Mouse (Mus musculus): ENCODE measurements around the gene Dusp16. TPM values are rescaled to one million over a fixed set of nuclear protein-coding genes. Genes with fewer than 3 reads are reported as not detected.
"Not testable (repeated sequence)": the region's sequence is repeated elsewhere in the genome, so short reads cannot be mapped to it uniquely, and the experiment has no call there.

Dusp16 gene
- total RNA-seq, 2 experiments from 2014 or later, result 22.6 to 22.7 TPM

GRCm38 (mm10) chr6:134706467-134706866 is 86.0 kb downstream of the Dusp16 start:
- no peak for DNase-seq
- intact Hi-C loops (cut with DNase I), result no loop called here

- intact Hi-C loops (cut with DNase I), result no loop called here
- DNase-seq, result no peak
Observed at GRCm38 (mm10) chr6:134703053-134703690, 89.3 kb downstream of the Dusp16 start.

DNA sequence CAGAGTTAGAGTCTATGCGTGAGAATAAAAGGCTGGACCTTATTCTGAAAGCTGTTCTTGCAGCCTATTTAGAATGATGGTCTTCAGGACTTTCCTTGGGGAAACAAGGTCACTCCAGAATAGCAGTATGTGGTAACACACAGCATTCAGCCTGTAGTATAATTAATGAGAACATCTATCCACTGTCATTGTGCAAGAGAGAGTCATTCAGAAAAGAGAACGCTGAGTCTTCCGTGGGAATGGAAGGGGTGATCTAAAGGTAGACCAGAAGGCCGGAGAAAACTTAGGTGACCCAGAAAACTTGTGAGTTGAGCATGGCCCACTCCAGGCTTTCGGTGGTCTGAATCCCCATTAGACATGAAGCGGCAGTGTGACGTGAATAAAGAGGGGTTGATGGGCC is 90.2 kb downstream of the Dusp16 start:
- intact Hi-C loops (cut with DNase I), result no loop called here

GRCm38 (mm10) chr6:134701211-134701602 is 91.2 kb downstream of the Dusp16 start:
- intact Hi-C loops (cut with DNase I), result no loop called here

More for the DNA sequence above, 90.2 kb downstream of the Dusp16 start:
- no peak for DNase-seq

DNA sequence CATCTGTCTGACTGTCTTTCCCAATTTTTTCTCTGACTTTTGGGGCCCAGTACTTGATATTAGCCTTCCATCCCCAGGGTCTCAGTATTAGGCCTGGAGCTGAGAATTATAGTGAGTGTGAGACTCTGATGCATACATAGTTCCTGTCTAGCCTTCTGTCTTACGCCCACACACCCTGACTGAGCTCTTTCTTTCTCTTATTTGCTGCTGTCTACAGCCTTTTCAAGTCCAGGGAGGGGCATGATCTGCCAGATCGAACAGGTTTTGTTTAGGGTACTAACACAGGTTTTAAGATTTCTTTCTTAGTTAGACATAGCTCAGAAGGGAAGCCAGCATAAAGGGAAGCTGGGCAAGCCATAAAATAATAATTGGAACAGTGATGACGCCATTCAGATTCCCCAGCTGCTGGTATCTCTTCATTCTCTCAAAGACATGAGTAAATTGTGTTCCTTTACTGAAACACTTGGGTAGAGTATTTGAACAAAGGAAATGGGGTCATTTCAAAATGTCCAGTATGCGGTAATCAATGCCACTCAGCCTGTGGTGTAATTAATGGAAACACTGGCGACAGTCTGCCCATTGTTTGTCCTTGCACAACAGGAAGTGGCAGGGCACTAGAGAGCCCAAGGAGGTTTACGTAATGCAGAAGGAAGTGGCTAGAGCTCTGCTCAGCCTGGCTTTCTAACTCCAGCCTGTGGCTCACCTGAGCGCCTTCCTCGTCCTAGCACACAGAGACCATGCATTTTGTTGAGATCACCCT is 91.8 kb downstream of the Dusp16 start:
- intact Hi-C loops (cut with DNase I), result no loop called here
- DNase-seq, result peak in 1 of 2 experiments; percentile 16

More at GRCm38 (mm10) chr6:134701211-134701602, 91.2 kb downstream of the Dusp16 start:
- DNase-seq, result no peak

DNA sequence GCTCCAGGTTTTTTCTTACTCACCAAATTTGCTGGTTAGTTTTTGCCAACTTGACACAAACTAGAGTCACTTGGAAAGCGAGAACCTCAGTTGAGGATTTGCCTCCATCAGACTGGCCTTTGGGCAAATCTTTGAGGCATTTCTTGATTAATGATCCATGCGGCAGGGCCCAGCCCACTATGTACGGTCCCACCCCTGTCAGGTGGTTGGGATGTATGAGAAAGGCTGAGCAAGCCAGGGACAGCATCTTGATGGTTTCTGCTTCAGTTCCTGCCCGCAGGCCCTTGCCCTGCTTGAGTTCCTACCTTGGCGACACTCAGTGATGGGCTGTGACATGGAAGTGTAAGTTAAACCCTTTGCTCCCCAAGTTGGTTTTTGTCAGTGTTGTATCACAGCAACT is 94.2 kb downstream of the Dusp16 start:
- intact Hi-C loops (cut with DNase I), result no loop called here
- DNase-seq, result no peak

- no peak for DNase-seq
- intact Hi-C loops (cut with DNase I), result no loop called here
Observed at GRCm38 (mm10) chr6:134696554-134696953, 95.9 kb downstream of the Dusp16 start.

DNA sequence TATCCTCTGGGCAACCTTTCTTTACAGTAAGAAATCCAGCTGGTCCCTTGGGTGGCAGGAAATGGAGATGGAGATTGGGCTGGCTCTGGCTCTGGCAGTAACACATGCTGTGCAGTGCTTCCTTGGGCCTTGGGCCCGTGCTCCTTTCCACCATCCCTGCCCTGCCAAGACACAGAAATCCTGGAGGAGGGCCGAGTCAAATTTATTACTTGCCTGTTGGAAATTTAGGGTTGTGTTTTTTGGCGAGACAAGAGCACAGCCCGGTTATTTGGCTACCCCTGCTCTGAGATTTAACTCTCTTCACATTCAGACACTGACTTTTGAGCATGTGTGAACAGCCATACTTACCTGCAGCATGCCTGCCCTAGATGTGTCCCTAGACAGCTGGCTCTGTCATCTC is 96.3 kb downstream of the Dusp16 start:
- peak; percentile 49 to 75 for DNase-seq
- intact Hi-C loops (cut with DNase I), result no loop called here

DNA sequence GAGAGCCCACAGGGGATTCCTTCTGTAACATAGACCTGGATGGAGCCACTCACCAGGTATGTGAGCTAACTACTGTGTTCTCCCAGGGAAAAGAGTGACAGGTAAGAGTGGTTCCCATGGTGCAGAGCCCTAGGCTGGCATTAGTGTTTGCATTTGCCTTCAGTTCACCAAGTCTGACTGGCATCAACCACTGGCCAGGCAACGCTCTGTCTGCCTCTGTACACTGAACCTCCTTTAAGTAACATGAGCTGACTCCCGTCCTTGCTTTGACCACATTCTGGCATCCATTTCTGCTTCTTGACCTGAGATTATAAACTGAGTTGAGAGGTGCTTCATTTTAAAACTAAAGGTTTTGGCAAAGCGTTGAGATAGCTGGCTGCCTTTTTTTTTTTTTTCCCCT is 96.8 kb downstream of the Dusp16 start:
- DNase-seq, result no peak
- intact Hi-C loops (cut with DNase I), result no loop called here

DNA sequence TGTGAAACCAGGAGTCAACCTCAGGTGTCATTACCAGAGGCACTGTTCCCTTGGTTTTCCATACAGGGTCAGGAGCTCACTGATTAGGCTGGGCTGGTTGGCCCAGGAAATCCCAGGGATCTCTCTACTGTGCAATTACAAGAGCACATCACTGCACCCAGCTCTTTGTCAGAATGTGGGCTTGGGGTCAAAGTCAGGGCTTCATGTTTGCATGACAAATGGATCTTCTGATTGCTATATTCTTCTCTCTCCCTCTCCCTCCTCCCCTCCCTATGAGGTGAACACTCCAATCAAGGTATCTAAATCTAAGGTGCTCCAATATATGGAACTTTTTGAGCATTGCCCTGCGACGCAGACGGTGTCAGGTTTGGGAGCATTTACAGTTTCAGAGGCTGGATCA is 97.4 kb downstream of the Dusp16 start:
- no peak for DNase-seq
- intact Hi-C loops (cut with DNase I), result no loop called here

- intact Hi-C loops (cut with DNase I), result no loop called here
- DNase-seq, result no peak
Observed at GRCm38 (mm10) chr6:134694498-134694897, 97.9 kb downstream of the Dusp16 start.

GRCm38 (mm10) chr6:134685515-134685914 is 106.9 kb downstream of the Dusp16 start:
- no peak for DNase-seq
- intact Hi-C loops (cut with DNase I), result no loop called here

- intact Hi-C loops (cut with DNase I), result no loop called here
- no peak for DNase-seq
Observed at GRCm38 (mm10) chr6:134685040-134685439, 107.4 kb downstream of the Dusp16 start.

GRCm38 (mm10) chr6:134684354-134684915 is 108.0 kb downstream of the Dusp16 start:
- no peak for DNase-seq

DNA sequence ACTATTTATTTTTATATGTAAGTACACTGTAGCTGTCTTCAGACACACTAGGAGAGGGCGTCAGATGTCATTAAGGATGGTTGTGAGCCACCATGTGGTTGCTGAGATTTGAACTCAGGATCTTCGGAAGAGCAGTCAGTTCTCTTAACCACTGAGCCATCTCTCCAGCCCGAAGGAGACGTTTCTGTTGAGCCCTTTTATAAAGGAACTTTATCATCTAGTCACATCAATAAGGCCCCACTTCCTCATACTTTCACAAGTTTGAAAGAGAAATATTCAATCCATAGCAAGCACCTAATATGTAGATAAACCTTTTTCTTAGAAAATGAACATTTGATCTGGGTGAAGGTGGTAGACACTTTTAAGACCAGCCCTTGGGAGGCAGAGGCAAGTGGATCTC is 113.1 kb downstream of the Dusp16 start:
- intact Hi-C loops (cut with DNase I); DNase-seq: not testable (repeated sequence)

More at GRCm38 (mm10) chr6:134684354-134684915, 108.0 kb downstream of the Dusp16 start:
- intact Hi-C loops (cut with DNase I), result no loop called here

GRCm38 (mm10) chr6:134678037-134678436 is 114.4 kb downstream of the Dusp16 start:
- intact Hi-C loops (cut with DNase I), result no loop called here
- no peak for DNase-seq

- intact Hi-C loops (cut with DNase I), result no loop called here
- no peak for DNase-seq
Observed at GRCm38 (mm10) chr6:134677504-134677903, 114.9 kb downstream of the Dusp16 start.

DNA sequence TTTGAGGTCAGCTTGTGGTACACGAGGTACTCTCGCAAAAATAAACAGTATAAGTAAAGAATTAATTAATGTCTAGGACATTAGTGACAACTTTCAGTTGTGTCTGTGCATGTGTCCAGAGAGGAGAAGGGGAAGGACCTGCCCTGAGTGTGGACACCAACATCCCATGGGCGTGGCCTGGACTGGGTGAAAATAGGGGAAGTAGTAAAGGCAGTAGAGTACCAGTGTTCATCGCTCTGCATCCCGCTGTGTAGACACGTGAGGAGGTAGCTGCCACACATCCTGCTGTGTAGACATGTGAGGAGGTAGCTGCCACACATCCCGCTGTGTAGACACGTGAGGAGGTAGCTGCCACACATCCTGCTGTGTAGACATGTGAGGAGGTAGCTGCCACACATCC is 118.7 kb downstream of the Dusp16 start:
- DNase-seq, result not testable (repeated sequence)

DNA sequence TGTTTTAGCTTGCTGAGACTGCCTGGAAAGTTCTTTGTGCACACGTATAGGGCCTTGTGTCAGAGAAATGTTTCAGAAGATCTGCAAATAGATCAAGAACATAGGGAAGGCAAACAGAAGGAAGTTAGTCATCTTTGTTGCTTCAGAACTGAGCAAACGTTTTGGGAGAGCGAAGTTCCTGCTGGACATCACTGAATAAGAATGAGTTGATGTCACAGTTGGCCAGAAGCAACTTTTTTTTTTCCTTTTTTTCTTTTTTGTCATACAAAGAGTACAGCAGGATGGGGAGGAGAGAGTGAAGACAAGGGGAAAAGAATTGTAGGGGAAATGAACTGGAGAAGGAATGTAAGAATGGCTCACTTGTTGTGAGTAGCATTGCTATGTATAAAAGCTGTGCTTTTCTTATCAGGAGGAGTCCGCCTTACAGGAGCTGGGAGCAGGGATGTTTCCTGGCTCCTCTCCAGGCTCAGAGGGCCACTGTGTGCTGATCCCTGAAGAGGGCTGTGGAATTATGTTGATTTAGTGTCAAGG is 121.5 kb downstream of the Dusp16 start:
- peak; percentile 57 to 62 for DNase-seq
- intact Hi-C loops (cut with DNase I), result loop anchor here (5.0 kb wide), 1 partner anchor 46 kb away; no protein-coding TSS in a partner anchor

More for the DNA sequence above, 118.7 kb downstream of the Dusp16 start:
- intact Hi-C loops (cut with DNase I), result loop anchor here (5.0 kb wide), 1 partner anchor 44 kb away; no protein-coding TSS in a partner anchor

DNA sequence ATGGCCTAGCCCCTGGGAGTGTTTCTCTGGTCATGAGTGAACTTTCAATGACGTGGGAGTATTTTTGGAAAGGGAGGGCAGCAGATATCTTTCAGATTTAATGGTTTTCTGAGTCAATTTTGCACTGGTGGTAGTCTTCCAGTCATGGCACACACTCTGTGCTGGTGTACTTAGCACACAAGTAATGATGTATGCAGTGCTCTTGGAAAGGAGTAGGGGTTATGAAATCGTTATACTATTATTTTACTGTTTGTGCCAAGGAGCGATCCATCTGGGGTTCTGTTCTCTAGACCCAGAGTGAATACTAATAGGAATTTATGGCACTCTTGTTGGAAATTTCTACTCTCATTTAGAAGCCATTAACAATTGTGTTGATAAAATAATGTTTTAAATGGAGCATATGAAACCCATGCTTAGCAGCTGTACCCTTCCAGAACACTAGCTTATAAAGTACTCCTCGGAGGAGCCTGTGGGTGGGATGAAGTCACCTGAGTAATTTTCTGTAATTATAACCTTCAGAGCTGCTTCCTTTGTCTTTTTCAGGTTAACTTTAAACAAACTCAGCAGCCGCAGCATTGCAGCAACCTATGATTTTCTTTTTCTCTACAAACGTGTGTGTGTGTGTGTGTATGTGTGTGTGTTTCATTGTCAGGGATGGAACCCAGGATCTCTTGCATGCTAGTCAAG is 123.1 kb downstream of the Dusp16 start:
- intact Hi-C loops (cut with DNase I), result no loop called here
- DNase-seq, result no peak

- intact Hi-C loops (cut with DNase I), result no loop called here
- no peak for DNase-seq
Observed at GRCm38 (mm10) chr6:134668519-134668918, 123.9 kb downstream of the Dusp16 start.

All from heart, postnatal 14 days (tissue).